Mouse (Mus musculus) stomach, embryonic 15.5 days (tissue): Measurements from ENCODE around the gene Duxbl2. TPM values are rescaled to one million over a fixed set of nuclear protein-coding genes. Genes with fewer than 3 reads are reported as not detected.
"Not testable (repeated sequence)": the region's sequence is repeated elsewhere in the genome, so short reads cannot be mapped to it uniquely, and the experiment has no call there.

Source experiments
- ATAC-seq: fragments of 200-750 bp; cut with Nextera tagmentation; 2 replicates; pipeline ENCODE4 v1.8.0; 2017; ENCODE audit warnings: low read depth, moderate number of reproducible peaks, moderate TSS enrichment; ENCODE audit not compliant: insufficient read depth, low FRiP score
- H3K27ac ChIP-seq: fragments of 300-500 bp; sonication (generic); 2 replicates; pipeline ENCODE4 v1.5.1; 2015; ENCODE audit warnings: mild to moderate bottlenecking, inconsistent platforms
- H3K27me3 ChIP-seq: fragments of 300-500 bp; sonication (generic); replicated peaks from 2 replicates; pipeline ENCODE4 v1.6.1; 2015; ENCODE audit warnings: inconsistent platforms
- H3K36me3 ChIP-seq: fragments of 300-500 bp; sonication (generic); 2 replicates; pipeline ENCODE4 v1.6.1; 2015; ENCODE audit warnings: inconsistent platforms
- H3K4me1 ChIP-seq: fragments of 300-500 bp; sonication (generic); 2 replicates; pipeline ENCODE4 v1.6.1; 2015; ENCODE audit warnings: inconsistent platforms
- H3K4me2 ChIP-seq: fragments of 300-500 bp; sonication (generic); 2 replicates; pipeline ENCODE4 v1.6.1; 2015; ENCODE audit warnings: mild to moderate bottlenecking, inconsistent platforms
- H3K4me3 ChIP-seq: fragments of 300-500 bp; sonication (generic); replicated peaks from 2 replicates; pipeline ENCODE4 v1.5.1; 2015; ENCODE audit warnings: inconsistent platforms
- H3K9ac ChIP-seq: fragments of 300-500 bp; sonication (generic); 2 replicates; pipeline ENCODE4 v1.6.1; 2015; ENCODE audit warnings: inconsistent platforms
- H3K9me3 ChIP-seq: fragments of 300-500 bp; sonication (generic); 2 replicates; pipeline ENCODE4 v1.6.1; 2016; ENCODE audit warnings: inconsistent platforms
- WGBS: fragments of 180-500 bp; shearing (Covaris S2); methylation state at CpG from one replicate; pipeline ENCODE4 v1.1.7; 2015; 5-methylcytosine and 5-hydroxymethylcytosine counted together
- polyA plus RNA-seq: library from polyadenylated mRNA; unstranded; fragments of >200 nt; fragmentation: Nextera tagmentation; extraction: Ambion mirVana; gene quantifications from 2 replicates; pipeline ENCODE4 v1.2.1, GENCODE M21; 2015

Gene Duxbl2
- polyA plus RNA-seq, 1 experiment from 2014 or later: 1.6 TPM

DNA sequence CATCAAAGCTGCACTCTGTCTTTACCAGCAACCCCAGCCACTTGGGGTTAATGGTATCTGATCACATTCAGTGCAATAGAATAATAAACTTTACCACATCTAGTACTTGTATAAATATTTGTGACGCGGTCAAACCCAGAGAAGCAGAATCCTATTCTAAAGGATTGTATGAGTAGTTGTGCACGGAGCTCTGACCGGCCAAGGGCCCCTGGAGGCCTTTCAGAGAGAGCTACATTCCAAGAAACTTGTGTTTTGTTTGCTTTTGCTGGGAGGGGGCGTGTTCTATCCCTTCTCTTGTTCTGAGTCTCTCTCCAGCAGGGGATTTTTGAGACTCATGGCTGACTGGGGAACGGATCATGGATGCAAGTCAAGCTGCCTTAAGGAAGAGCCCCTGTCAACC, 56.9 kb downstream of the Duxbl2 start:
- H3K9ac ChIP-seq, H3K4me2 ChIP-seq, H3K27ac ChIP-seq, ATAC-seq, H3K27me3 ChIP-seq, H3K36me3 ChIP-seq, H3K4me3 ChIP-seq, H3K9me3 ChIP-seq, H3K4me1 ChIP-seq: not testable (repeated sequence)
- WGBS: no CpG with 5 or more reads among the region's 6 CpGs

Other genes starting within 250 kb of the Duxbl2 start
- 0.48 and 2.3 TPM in 2 replicates for gene Plac9a, start 215.2 kb upstream of the Duxbl2 start, polyA plus RNA-seq
- gene Tmem254a, start 190.7 kb upstream of the Duxbl2 start, polyA plus RNA-seq: 4.4 and 7.3 TPM in 2 replicates
- 0.18 and 0.67 TPM in 2 replicates for gene Cphx1, start 180.0 kb upstream of the Duxbl2 start, polyA plus RNA-seq
- gene Duxbl1, start 139.8 kb upstream of the Duxbl2 start, polyA plus RNA-seq: 2.0 and 2.3 TPM in 2 replicates
- gene Gm9780, start 75.6 kb upstream of the Duxbl2 start, polyA plus RNA-seq: 37.8 and 56.2 TPM in 2 replicates
- 49.1 and 66.8 TPM in 2 replicates for gene Tmem254c, start 51.0 kb upstream of the Duxbl2 start, polyA plus RNA-seq
- not detected in 2 replicates for gene Cphx2, start 36.8 kb upstream of the Duxbl2 start, polyA plus RNA-seq
- gene Cphx3, start 36.1 kb upstream of the Duxbl2 start, polyA plus RNA-seq: not detected in 2 replicates
- gene Plac9b, start 64.1 kb downstream of the Duxbl2 start, polyA plus RNA-seq: 40.8 and 46.1 TPM in 2 replicates
- gene Tmem254b, start 88.7 kb downstream of the Duxbl2 start, polyA plus RNA-seq: 42.2 and 54.3 TPM in 2 replicates
- 0.82 and 1.8 TPM in 2 replicates for gene Duxbl3, start 139.6 kb downstream of the Duxbl2 start, polyA plus RNA-seq